Mouse (Mus musculus) neural tube, embryonic 11.5 days (tissue): ENCODE results near the gene Pdzd3. TPM values are rescaled to one million over a fixed set of nuclear protein-coding genes. Genes with fewer than 3 reads are reported as not detected.

Source experiments
- ATAC-seq: fragments of 200-750 bp; cut with Nextera tagmentation; 2 replicates; pipeline ENCODE4 v1.8.0; 2017; ENCODE audit warnings: moderate number of reproducible peaks, mild to moderate bottlenecking, moderate TSS enrichment, moderate library complexity; ENCODE audit not compliant: insufficient read depth, low FRiP score, low TSS enrichment
- DNase-seq: peaks from one replicate; pipeline ENCODE4 v3.0.0-alpha.2; 2015; ENCODE audit warnings: low spot score
- H3K27ac ChIP-seq: fragments of 300-500 bp; sonication (generic); 2 replicates; pipeline ENCODE4 v1.5.1; 2014; ENCODE audit warnings: low read depth, mild to moderate bottlenecking, low read length
- H3K27me3 ChIP-seq: fragments of 300-500 bp; sonication (generic); 2 replicates; pipeline ENCODE4 v1.6.1; 2014; ENCODE audit warnings: mild to moderate bottlenecking, low read length, mixed read lengths; ENCODE audit not compliant: control insufficient read depth, insufficient read depth
- H3K36me3 ChIP-seq: fragments of 300-500 bp; sonication (generic); 2 replicates; pipeline ENCODE4 v1.6.1; 2014; ENCODE audit warnings: mild to moderate bottlenecking, low read length, moderate library complexity, mixed read lengths; ENCODE audit not compliant: control insufficient read depth, insufficient read depth
- H3K4me1 ChIP-seq: fragments of 300-500 bp; sonication (generic); 2 replicates; pipeline ENCODE4 v1.6.1; 2014; ENCODE audit warnings: low read length, mixed read lengths; ENCODE audit not compliant: control insufficient read depth, insufficient read depth
- H3K4me2 ChIP-seq: fragments of 300-500 bp; sonication (generic); 2 replicates; pipeline ENCODE4 v1.6.1; 2014; ENCODE audit warnings: low read depth, mild to moderate bottlenecking, moderate library complexity
- H3K4me3 ChIP-seq: fragments of 300-500 bp; sonication (generic); 2 replicates; pipeline ENCODE4 v1.5.1; 2014; ENCODE audit warnings: low read depth, low read length
- H3K9ac ChIP-seq: fragments of 300-500 bp; sonication (generic); 2 replicates; pipeline ENCODE4 v1.6.1; 2014; ENCODE audit warnings: mild to moderate bottlenecking, low read length
- H3K9me3 ChIP-seq: fragments of 300-500 bp; sonication (generic); 2 replicates; pipeline ENCODE4 v1.6.1; 2016; ENCODE audit warnings: low read length; ENCODE audit not compliant: control insufficient read depth
- WGBS: fragments of 180-500 bp; shearing (Covaris S2); extraction: QIAGEN DNeasy Blood & Tissue Kit; methylation state at CpG from one replicate; pipeline ENCODE4 v1.1.7; 2014; 5-methylcytosine and 5-hydroxymethylcytosine counted together
- polyA plus RNA-seq: library from polyadenylated mRNA; unstranded; fragments of >200 nt; fragmentation: Nextera tagmentation; extraction: Ambion mirVana; gene quantifications from 2 replicates; pipeline ENCODE4 v1.2.1, GENCODE M21; 2014

Pdzd3 gene
- polyA plus RNA-seq, 1 experiment from 2014 or later, result not detected

DNA sequence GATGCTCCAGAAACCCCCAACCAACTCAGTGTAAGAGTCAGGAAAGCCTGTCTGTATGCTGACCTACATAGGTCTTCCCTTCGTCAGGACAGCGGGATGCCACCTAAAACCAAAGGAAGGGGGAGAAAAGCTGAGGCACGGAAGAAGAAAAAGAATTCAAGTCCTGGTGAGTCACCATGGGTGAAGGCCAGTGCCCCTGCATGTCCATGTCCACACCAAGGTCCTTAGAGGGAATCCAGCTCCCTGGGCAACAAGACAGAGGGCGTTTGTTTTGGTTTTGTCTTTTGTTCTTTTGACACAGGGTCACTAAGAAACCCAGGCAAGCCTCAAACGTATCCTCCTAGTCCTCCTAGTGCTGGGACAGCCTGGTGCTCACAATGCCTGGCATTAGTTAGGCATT is 10.4 kb downstream of the Pdzd3 start:
- Histone ChIP-seq H3K27me3 (no peaks in the 10 kb centered on the region), H3K36me3 (no peaks in the 10 kb centered on the region), H3K9me3 (no peaks in the 10 kb centered on the region), H3K9ac (no peak overlapping the region), H3K4me1 (no peaks in the 10 kb centered on the region), H3K4me3 (no peak overlapping the region), H3K4me2 (no peak overlapping the region), H3K27ac (no peak overlapping the region)
- no peak for DNase-seq
- WGBS, result 53% methylated on average over 5 of the region's 5 CpGs
- ATAC-seq, result no peak

DNA sequence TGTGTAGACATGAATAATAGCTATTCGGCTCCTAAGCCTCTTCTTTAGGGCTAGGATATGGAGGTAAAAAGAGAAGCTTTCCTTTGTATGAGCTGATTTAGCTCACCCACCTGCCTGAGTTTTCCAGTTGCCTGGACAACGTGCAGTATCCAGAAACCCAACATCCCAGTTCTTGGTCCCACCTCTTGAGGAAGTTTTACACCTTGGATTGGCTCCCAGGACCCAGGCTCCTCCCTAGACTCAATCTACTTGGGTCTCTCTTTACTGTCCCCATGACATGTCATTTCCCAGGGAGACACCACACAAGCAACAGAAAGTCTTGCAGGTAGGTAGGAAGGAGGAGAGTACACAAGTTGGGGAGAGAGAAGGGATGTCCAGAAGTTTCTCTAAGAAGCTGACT is 10.9 kb downstream of the Pdzd3 start, which contains the start of gene Ccdc153:
TSS of gene Ccdc153 (plus strand) at position 278 of the 400 bp plus-strand sequence.
- ATAC-seq, result no peak
- Histone ChIP-seq H3K27me3 (no peaks in the 10 kb centered on the region), H3K4me3 (no peak within 1 kb of the TSS), H3K9ac (no peak within 1 kb of the TSS), H3K4me1 (no peaks in the 10 kb centered on the region), H3K27ac (no peak within 1 kb of the TSS), H3K36me3 (no peaks in the 10 kb centered on the region), H3K4me2 (no peak within 1 kb of the TSS), H3K9me3 (no peaks in the 10 kb centered on the region)
- WGBS, result 51% methylated on average over 2 of the region's 2 CpGs
- no peak for DNase-seq

- Histone ChIP-seq H3K36me3 (no peaks in the 10 kb centered on the region), H3K4me1 (no peaks in the 10 kb centered on the region), H3K27me3 (no peaks in the 10 kb centered on the region), H3K4me3 (no peak overlapping the region), H3K9ac (no peak overlapping the region), H3K27ac (no peak overlapping the region), H3K9me3 (no peaks in the 10 kb centered on the region), H3K4me2 (no peak overlapping the region)
- DNase-seq (peak; percentile 36), ATAC-seq (no peak)
- WGBS, result 13% methylated on average over 5 of the region's 5 CpGs
These were observed 11.8 kb downstream of the Pdzd3 start for GRCm38 (mm10) chr9:44239447-44239846.

DNA sequence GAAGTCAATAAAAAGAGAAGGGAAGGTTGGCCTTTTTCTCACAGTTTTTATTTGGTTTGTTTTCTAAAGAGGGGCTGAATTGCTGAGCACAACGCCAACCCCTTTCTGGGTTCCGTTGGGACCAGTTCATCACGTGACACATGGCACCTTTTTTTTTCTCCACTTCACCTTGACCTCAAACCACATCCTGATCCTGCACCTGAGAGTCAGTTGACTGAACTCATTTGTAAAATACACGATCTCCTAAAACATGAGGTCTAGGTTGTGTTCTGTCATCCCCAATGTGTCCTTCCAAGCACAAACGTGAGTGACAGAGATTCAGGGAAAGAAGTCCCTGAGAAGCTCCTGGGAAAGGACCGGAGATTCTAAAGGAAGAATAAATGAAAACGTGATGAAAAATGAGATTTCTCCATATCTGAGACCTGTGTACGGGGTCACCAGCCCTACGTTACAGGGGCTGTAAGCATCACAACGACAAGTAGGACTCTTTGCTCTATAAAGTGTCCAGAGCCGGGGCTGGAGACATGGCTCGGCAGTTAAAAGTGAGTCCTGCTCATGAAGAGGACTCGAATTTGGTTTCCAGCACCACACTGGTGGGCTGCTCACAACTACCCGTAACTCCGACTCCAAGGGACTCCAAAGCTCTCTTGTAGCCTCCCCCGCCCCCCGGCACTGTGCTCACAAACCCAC is 12.6 kb downstream of the Pdzd3 start:
- no peak overlapping the region for H3K9ac ChIP-seq
- H3K4me1 ChIP-seq, result no peaks in the 10 kb centered on the region
- H3K36me3 ChIP-seq, result no peaks in the 10 kb centered on the region
- DNase-seq (no peak), ATAC-seq (no peak)
- H3K4me2 ChIP-seq, result no peak overlapping the region
- H3K27ac ChIP-seq, result no peak overlapping the region
- H3K4me3 ChIP-seq, result no peak overlapping the region
- H3K9me3 ChIP-seq, result no peaks in the 10 kb centered on the region
- 80% methylated on average over 17 of the region's 17 CpGs for WGBS
- no peaks in the 10 kb centered on the region for H3K27me3 ChIP-seq

DNA sequence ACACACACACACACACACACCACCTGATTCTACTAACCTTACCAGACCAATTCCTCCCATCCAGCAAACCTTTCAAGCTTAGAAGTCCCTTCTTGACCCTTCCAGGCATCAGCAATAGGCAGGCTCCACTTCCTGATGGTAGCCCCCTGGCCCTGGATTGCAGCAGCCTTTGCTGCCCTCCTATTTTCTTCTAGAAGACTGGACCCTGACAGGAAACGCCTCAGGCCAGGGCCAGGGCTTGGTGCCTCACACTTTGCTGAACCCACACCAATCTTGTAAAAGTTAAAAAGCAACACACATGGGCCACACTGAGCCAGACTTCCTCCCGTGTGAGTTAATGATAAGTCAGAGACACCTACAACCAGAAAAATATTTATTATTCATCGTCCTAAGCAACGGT is 14.1 kb downstream of the Pdzd3 start:
- H3K4me1 ChIP-seq, result peaks cover 6% of the 10 kb centered on the region
- H3K4me2 ChIP-seq, result no peak overlapping the region
- H3K9me3 ChIP-seq, result no peaks in the 10 kb centered on the region
- H3K27ac ChIP-seq, result no peak overlapping the region
- no peaks in the 10 kb centered on the region for H3K27me3 ChIP-seq
- DNase-seq (no peak), ATAC-seq (no peak)
- H3K4me3 ChIP-seq, result no peak overlapping the region
- no peaks in the 10 kb centered on the region for H3K36me3 ChIP-seq
- 84% methylated on average over 4 of the region's 4 CpGs for WGBS
- no peak overlapping the region for H3K9ac ChIP-seq

- WGBS, result 57% methylated on average over 4 of the region's 4 CpGs
- Histone ChIP-seq H3K27ac (no peak overlapping the region), H3K27me3 (no peaks in the 10 kb centered on the region), H3K4me3 (no peak overlapping the region), H3K36me3 (no peaks in the 10 kb centered on the region), H3K4me1 (peaks cover 12% of the 10 kb centered on the region), H3K4me2 (no peak overlapping the region), H3K9me3 (no peaks in the 10 kb centered on the region), H3K9ac (no peak overlapping the region)
- ATAC-seq, result no peak
- no peak for DNase-seq
These were observed 14.7 kb downstream of the Pdzd3 start for GRCm38 (mm10) chr9:44236601-44237000.

DNA sequence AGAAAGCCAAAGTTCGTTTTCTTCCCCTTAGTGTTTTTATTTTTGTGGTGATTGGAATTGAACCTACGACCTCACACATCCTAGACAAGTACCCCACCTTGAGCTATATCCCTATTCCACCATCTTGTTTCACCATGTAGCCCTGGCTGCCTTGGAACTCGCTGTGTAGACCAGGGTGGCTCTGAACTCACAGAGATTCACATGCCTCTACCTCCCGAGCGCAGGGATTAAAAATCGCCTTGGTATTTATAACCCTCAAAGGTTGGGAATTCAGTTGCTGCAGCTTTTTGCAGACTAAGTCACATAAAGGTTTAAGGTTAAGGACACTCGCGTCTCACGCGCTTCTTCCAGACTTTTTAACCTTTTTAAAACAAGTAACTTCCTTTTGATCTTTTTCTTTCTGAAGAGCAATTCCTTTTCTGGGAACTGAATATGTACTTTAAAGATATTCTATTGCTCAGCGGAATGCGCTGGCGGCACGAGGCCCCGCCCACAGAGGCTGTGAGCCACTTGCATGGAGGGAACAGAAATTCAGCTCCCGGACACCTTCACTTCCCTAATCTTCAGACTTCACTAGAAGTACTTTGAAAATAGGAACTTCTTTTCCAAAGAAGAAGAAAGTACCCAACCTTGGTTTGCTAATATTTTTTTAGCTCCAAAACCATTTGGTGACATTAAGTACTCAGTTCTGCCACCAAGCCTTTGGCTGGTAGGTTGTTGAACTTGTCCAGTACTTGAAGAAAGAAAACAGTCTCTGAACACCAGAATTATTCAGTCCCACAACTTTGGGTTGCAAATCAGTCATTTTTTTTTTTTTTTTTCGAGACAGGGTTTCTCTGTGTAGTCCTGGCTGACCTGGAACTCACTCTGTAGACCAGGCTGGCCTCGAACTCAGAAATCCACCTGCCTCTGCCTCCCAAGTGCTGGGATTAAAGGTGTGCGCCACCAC is 16.5 kb downstream of the Pdzd3 start:
- WGBS, result 25% methylated on average over 19 of the region's 19 CpGs
- H3K36me3 ChIP-seq, result no peaks in the 10 kb centered on the region
- no peak overlapping the region for H3K27ac ChIP-seq
- DNase-seq, result no peak
- peak overlapping the region; percentile 11; the same call in 1 of the 2 replicates for H3K9ac ChIP-seq
- peaks cover 12% of the 10 kb centered on the region for H3K4me1 ChIP-seq
- H3K4me2 ChIP-seq, result peak overlapping the region; percentile 25
- H3K9me3 ChIP-seq, result no peaks in the 10 kb centered on the region
- H3K4me3 ChIP-seq, result no peak overlapping the region
- no peaks in the 10 kb centered on the region for H3K27me3 ChIP-seq
- peak; percentile 25; the same call in 1 of the 2 replicates for ATAC-seq

DNA sequence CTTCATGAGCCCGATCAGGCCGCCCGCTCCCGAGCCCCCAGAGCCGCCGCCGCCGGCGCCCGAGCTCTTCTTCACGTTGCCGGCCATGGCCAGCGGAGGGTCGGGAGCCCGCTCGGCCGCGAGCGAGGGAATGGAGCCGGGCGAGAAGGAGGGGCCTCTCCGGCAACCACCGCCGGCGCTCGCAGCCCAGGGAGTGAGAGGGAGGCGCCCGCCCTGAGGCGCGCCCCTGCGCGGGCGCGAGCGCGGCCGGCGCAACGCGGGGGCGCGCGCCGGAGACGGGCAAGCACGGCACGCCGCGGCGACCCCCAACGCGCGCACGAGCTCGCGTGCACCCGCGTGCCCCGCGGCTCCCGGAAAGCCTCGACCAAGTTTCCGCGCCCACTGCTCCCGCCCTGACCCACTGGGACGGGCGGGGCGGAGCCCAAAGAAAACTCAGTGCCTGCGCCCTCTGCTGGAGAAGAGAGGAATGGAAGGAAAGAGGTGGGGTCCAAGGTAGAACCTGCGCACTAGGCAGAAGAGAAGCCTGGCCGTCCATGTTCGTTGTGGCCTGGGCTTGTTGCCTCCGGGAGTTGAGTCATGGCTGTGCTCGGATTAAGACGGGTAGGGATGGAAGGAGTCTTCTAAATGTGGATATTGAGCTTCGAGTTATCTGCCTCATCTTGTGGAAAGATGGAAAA is 17.3 kb downstream of the Pdzd3 start, which contains the start of gene Cbl:
TSS of gene Cbl (minus strand) at position 248 of the 677 bp plus-strand sequence.
- peaks cover 12% of the 10 kb centered on the region for H3K4me1 ChIP-seq
- under 1% methylated on average over 52 of the region's 76 CpGs for WGBS

More for the DNA sequence above, 17.3 kb downstream of the Pdzd3 start, which contains the start of gene Cbl:
- H3K9me3 ChIP-seq, result no peaks in the 10 kb centered on the region
- peak within 1 kb of the TSS; percentile 91 for H3K4me3 ChIP-seq
- ATAC-seq (peak; percentile 90), DNase-seq (peak; percentile 99)
- peak within 1 kb of the TSS; percentile 57 for H3K4me2 ChIP-seq
- no peaks in the 10 kb centered on the region for H3K27me3 ChIP-seq
- no peaks in the 10 kb centered on the region for H3K36me3 ChIP-seq
- peak within 1 kb of the TSS; percentile 87 for H3K9ac ChIP-seq
- peak within 1 kb of the TSS; percentile 89 for H3K27ac ChIP-seq
